Comparison of ENCODE assay signal across 23 mouse cellular contexts in the genomic region with DNA sequence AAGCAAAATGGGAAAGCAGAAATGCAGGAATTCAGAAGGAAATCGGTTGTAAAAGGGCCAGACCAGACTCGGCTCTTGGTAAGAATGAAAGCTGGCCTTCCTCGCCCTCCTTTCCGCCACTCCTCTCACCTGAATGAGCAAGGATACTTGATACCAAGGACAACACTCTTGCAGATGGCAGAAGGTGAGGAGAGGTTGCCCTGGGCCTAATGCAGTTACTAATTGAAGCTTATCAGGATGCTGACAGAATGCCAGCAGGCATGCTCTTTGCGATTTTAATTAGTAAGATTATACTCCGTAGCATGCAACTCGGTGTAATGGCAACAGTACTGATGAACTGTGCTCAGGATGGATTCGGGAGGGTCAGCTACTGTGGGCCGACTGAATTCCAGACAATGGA.
DNase-seq lines count a peak whose midpoint lies in the region; ATAC-seq lines count a peak whose summit lies in the region.
"Had no signal": no experiment of that assay in that cellular context is flagged by ENCODE, and none has a peak within 500 bp of the region (broad histone marks: within the 10 kb centered on the region; RNA-seq: fewer than 3 reads in every experiment).

No protein-coding gene starts in this region.

- H3K4me1 ChIP-seq in forebrain, embryonic 16.5 days (replicated peaks; ENCODE audit: control insufficient read depth, insufficient read depth, low read length) = peaks cover 18% of the 10 kb centered on the region
- peaks cover 19% of the 10 kb centered on the region for H3K4me1 ChIP-seq in forebrain, embryonic 10.5 days
- H3K4me1 ChIP-seq in kidney, embryonic 14.5 days (ENCODE audit: control insufficient read depth, insufficient read depth, low read length) = no peaks in the 10 kb centered on the region
- H3K4me1 ChIP-seq: heart, embryonic 12.5 days had no signal

- ATAC-seq in forebrain, embryonic 16.5 days = no peak
- ATAC-seq in kidney, embryonic 14.5 days (ENCODE audit: low FRiP score, low TSS enrichment) = 0 out of 2 replicates have a peak, but pooled peaks have one; percentile 52
- no peak for ATAC-seq in CD4-positive, CD25-positive, alpha-beta regulatory T cell, adult 4 months
- ATAC-seq: activated CD4-positive, CD25-positive, alpha-beta regulatory T cell, adult 4 months; forebrain, postnatal 0 days; intestine, embryonic 16.5 days; Patski had no signal

- H3K9me3 ChIP-seq in forebrain, embryonic 16.5 days (ENCODE audit: control insufficient read depth, low read length) = no peaks in the 10 kb centered on the region
- no peaks in the 10 kb centered on the region for H3K9me3 ChIP-seq in forebrain, embryonic 10.5 days
- H3K9me3 ChIP-seq in kidney, embryonic 14.5 days (ENCODE audit: control insufficient read depth, low read length) = no peaks in the 10 kb centered on the region
- H3K9me3 ChIP-seq: embryonic facial prominence, embryonic 13.5 days; heart, embryonic 12.5 days; hindbrain, embryonic 12.5 days had no signal

- H3K9ac ChIP-seq in forebrain, embryonic 16.5 days (replicated peaks; ENCODE audit: low read depth, low read length) = 0 out of 2 replicates have a peak overlapping the region, but pooled peaks have one; percentile 13
- no peak overlapping the region for H3K9ac ChIP-seq in kidney, embryonic 14.5 days (ENCODE audit: low read depth, low read length)
- H3K9ac ChIP-seq: embryonic facial prominence, embryonic 13.5 days; forebrain, postnatal 0 days; heart, embryonic 12.5 days; hindbrain, embryonic 12.5 days had no signal

- no peak overlapping the region for H3K4me2 ChIP-seq in forebrain, embryonic 16.5 days (ENCODE audit: low read length)
- no peak overlapping the region for H3K4me2 ChIP-seq in kidney, embryonic 14.5 days (replicated peaks; ENCODE audit: low read depth, low read length)
- H3K4me2 ChIP-seq: embryonic facial prominence, embryonic 13.5 days; heart, embryonic 12.5 days; hindbrain, embryonic 12.5 days had no signal

- peak; percentile 38 for DNase-seq in cerebellum, adult 9-11 months
- no peak for DNase-seq in cerebellum, adult 8-10 months
- no peak for DNase-seq in forebrain, embryonic 10.5 days (ENCODE audit: extremely low spot score, low spot score)
- no peak for DNase-seq in kidney, adult 11 months
- peak; percentile 60 for DNase-seq in brain, adult 2 months (ENCODE audit: low read depth, low spot score)
- DNase-seq: adrenal gland, postnatal 14 days; cerebellum, adult 11 months; cerebellum, postnatal 25 days; forebrain, postnatal 0 days; gastrocnemius, postnatal 14 days; heart, adult 2 months; heart, postnatal 36 days; kidney, adult 8-10 months had no signal

- 35% methylated on average over 9 of the region's 9 CpGs for WGBS in forebrain, embryonic 16.5 days
- WGBS in forebrain, embryonic 10.5 days = 83% methylated on average over 9 of the region's 9 CpGs
- 47% methylated on average over 9 of the region's 9 CpGs for WGBS in kidney, embryonic 14.5 days

- H3K27me3 ChIP-seq in forebrain, embryonic 16.5 days (replicated peaks; ENCODE audit: control insufficient read depth, insufficient read depth, low read length) = no peaks in the 10 kb centered on the region
- peaks cover 10% of the 10 kb centered on the region; the same call in 1 of the 2 replicates for H3K27me3 ChIP-seq in forebrain, embryonic 10.5 days (ENCODE audit: poor library complexity, severe bottlenecking)
- H3K27me3 ChIP-seq in kidney, embryonic 14.5 days (ENCODE audit: control insufficient read depth, insufficient read depth, low read length) = no peaks in the 10 kb centered on the region
- H3K27me3 ChIP-seq: CH12.LX; embryonic facial prominence, embryonic 13.5 days; heart, embryonic 12.5 days; Patski had no signal

- no peak overlapping the region for H3K27ac ChIP-seq in forebrain, embryonic 16.5 days (ENCODE audit: low read length)
- no peak overlapping the region for H3K27ac ChIP-seq in forebrain, embryonic 10.5 days
- no peak overlapping the region for H3K27ac ChIP-seq in kidney, embryonic 14.5 days (ENCODE audit: low read depth, low read length)
- H3K27ac ChIP-seq: embryonic facial prominence, embryonic 13.5 days; heart, adult 2 months; hindbrain, embryonic 12.5 days had no signal

- H3K4me3 ChIP-seq in forebrain, embryonic 16.5 days (replicated peaks; ENCODE audit: low read length) = no peak overlapping the region
- H3K4me3 ChIP-seq in forebrain, embryonic 10.5 days = no peak overlapping the region
- H3K4me3 ChIP-seq in kidney, embryonic 14.5 days (ENCODE audit: low read length) = no peak overlapping the region
- H3K4me3 ChIP-seq: embryonic facial prominence, embryonic 13.5 days; heart, adult 2 months; heart, embryonic 12.5 days; hindbrain, embryonic 12.5 days had no signal

- no peaks in the 10 kb centered on the region for H3K36me3 ChIP-seq in forebrain, embryonic 16.5 days (ENCODE audit: control insufficient read depth, insufficient read depth)
- H3K36me3 ChIP-seq in forebrain, embryonic 10.5 days (replicated peaks) = no peaks in the 10 kb centered on the region
- H3K36me3 ChIP-seq in kidney, embryonic 14.5 days (ENCODE audit: control insufficient read depth, insufficient read depth, low read length) = no peaks in the 10 kb centered on the region
- H3K36me3 ChIP-seq: embryonic facial prominence, embryonic 13.5 days; heart, embryonic 12.5 days; hindbrain, embryonic 12.5 days had no signal

Comparison
In these comparisons a context has a peak if more than half of its experiments do, and no peak if none do; other contexts are left out.
1. DNase-seq: peak in cerebellum, adult 9-11 months (single experiment) and brain, adult 2 months (single experiment); none in cerebellum, adult 8-10 months (single experiment), forebrain, embryonic 10.5 days (single experiment) and kidney, adult 11 months (single experiment).